Mouse (Mus musculus): ENCODE measurements around the gene Nexmif.
"Not testable (repeated sequence)": the region's sequence is repeated elsewhere in the genome, so short reads cannot be mapped to it uniquely, and the experiment has no call there.

Nexmif gene

DNA sequence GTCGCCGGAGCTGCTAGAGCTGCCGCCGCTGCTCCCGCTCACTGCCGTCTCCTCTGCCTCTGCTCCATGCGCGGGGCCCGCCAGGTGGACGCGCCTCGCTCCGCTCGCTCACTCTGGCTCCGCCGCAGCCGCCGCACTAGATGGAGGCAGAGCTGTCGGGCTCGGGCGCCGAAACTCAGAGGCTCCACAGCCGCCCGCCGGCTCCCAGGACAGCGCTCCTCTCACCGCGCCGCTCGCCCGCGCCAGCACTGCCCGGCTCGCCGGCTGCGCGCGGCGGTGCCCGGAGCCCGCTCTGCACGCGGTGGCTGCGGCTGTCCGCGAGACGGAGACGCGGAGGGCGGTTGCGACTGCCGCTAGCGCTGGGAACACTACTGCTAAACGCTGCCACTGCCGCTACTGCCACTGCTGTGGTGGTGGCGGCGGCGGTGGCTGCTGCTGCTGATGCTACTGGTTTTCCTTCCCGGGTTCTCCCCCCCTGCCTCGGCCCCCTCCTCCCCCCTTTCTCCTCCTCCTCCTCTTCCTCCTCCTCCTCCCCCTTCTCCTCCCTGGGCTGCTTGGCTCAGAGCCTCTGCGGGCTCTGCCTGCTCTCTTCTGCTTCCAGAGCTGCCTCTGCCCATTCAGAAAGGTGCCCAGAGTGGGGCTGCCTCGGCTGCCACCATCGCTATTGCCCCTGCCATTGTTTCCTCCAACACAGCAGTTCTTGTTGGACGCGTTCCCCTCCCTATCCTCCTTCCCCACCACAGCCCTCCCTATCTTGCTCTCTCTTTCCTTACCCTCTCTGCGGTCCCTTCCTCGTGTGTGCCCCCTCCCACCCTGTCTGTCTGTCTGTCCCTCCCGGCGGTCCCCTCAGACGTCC, at the start of gene Nexmif:
TSS of gene Nexmif (minus strand) at position 450 of the 856 bp plus-strand sequence.
- DNase-seq = peak; percentile 10 to 31

GRCm38 (mm10) chrX:104208701-104209100, 7.7 kb upstream of the Nexmif start:
- DNase-seq = no peak

- no peak for DNase-seq
Measured at GRCm38 (mm10) chrX:104201592-104202139, 681 bp upstream of the Nexmif start.

DNA sequence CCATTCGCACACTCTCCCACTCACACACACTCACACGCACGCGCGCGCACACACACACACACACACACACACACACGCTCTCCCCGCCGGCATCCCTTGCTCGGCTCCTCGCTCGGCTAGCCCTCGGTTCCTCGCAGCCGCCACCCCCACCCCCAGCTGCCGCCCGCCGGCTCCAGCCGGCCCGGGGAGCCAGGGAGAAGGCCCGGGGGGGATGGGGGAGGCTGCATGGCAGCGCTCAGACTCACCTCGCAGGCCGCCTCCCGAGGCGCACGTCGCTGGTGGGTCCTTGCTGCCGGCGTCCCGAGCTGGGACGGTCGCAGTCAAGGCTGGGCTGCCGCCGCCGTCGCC, 623 bp downstream of the Nexmif start:
- no peak for DNase-seq

- peak; percentile 15 to 18 for DNase-seq
Measured at GRCm38 (mm10) chrX:104199611-104200387, 1.2 kb downstream of the Nexmif start.

DNA sequence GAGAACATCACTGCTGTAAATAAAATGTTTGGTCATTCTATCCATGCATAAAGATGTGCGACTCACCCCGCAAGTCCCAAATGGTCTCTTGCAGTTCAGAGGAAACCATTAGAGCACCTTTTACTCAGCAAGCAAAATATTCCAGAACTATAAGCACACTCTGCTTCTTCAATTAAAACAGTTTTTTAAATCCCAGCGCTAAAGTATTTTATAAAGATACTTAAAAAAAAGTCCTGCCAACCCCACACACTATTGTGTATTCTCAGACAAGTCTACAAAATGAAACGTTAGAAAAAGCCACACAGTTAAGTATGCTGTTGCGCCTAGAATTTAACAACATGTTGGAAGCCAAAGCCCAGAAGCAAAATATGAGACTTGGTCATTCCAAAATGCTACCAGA, 1.9 kb downstream of the Nexmif start:
- DNase-seq = no peak

DNA sequence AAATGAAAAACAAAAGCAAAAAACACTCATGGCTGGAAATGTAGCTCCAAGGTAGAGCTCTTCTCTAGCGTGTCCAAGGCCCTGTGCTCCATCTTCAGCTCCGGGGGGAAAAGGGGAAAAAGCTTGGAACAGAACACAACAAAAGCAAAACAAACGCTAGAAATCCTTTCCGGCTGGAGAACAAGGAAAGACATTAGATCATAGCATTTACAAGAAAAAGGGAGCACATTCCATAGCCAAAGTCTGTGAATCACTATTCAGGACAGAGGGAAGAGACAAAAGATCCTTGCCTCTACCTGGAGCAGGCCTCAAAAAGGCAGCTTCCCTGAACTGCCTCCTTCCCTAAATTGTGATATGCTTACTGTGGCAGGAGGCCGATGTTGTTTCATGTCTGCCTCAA, 4.4 kb downstream of the Nexmif start:
- DNase-seq = no peak

DNA sequence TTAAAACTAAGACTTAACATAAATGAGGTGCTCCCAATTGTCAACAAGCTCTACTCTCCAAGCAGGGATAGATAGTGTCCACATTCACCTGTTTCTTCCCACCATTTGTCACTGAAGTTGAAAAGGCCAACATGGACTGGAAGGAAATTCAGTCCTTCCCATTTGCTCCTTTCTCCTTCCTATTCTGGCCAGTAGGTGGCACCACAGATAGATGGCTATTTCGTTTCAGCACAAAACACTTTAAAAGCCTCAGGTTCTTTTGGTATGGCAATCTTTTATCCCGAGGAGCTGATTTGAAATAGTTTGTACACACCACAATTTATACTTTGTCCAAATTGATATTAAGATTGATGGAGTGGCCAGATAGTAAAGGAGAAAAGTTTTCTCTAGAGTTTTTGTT, 21.7 kb downstream of the Nexmif start:
- DNase-seq = peak; percentile 49 to 53

GRCm38 (mm10) chrX:104150072-104150471, 50.9 kb downstream of the Nexmif start:
- DNase-seq = no peak

DNA sequence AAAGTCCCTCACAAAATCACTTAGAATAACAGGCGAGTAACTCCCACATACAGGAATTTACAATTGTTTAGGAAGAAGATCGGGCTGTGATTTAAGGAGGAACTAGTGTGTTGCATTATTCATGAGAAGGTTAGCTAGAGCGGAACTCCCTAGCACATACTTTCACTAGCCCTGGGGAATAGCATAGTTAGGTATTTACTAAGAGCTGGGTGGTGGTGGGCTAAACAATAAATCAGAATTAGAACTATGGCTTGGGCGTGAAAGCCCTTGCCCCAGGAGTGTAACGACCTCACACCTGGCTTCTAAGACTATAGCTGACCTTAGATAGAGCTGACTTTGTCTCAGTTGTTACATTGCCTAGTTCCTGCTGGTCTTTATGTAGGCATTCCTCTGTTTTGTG, 85.7 kb downstream of the Nexmif start:
- not testable (repeated sequence) for DNase-seq

- no peak for DNase-seq
Measured at GRCm38 (mm10) chrX:104114596-104114995, 86.4 kb downstream of the Nexmif start.

GRCm38 (mm10) chrX:104054848-104055247, 146.1 kb downstream of the Nexmif start:
- DNase-seq = no peak

GRCm38 (mm10) chrX:104040276-104040675, 160.7 kb downstream of the Nexmif start:
- no peak for DNase-seq

GRCm38 (mm10) chrX:104033843-104034242, 167.1 kb downstream of the Nexmif start:
- no peak for DNase-seq

- peak; percentile 6 to 14 for DNase-seq
Measured at GRCm38 (mm10) chrX:104032756-104033155, 168.2 kb downstream of the Nexmif start.

Measured in B cell, adult 2 months (primary cell).